Comparison of ENCODE assay signal across 8 mouse cellular contexts in the genomic region with DNA sequence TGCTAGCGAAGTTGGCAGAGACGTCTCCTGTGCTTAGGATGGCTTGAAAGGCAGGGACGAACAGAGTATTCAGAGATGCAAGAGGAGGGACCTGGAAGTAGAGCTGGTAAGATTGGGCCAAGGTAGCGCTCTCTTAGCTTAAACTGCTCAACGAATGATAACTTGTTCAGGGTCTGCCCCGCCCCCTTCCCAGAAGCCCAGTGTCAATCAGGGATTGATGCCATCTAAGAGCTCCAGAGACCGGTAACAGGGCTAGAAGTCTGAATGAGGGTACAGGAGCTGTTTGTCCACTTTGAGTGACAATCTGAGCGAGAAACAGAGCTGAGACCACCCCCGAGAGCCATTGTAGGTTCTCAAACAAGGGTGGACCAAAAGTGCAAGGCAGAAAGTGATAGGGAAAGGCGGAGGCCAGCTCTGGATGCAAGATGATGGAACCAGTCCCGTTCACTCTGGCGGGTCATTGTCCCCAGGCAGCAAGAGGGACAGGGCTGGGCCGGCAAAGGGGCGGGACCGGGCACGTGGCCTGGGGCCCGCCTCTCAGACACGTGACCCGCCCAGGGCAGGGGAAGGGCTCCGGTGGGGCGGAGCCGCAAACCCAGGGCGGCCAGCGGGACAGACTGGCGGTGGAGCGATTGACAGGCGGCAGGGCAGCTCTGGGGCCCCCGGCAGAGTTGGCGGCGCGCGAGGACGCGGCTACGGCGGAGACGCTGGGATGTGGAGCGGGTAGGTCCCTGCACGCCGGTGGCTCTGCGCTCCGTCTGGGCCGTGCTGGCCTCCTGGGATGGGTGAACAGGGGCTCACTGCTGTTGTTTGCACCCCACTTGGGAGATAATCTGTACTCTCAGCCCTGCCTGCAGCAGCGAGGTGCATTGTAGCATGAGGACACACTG. TPM values are rescaled to one million over a fixed set of nuclear protein-coding genes. Genes with fewer than 3 reads are reported as not detected.
A peak's percentile ranks its signal among the peaks of the same experiment; 100 is the strongest.
DNase-seq lines count a peak whose midpoint lies in the region; ATAC-seq and TF ChIP-seq lines count a peak whose summit lies in the region.

No protein-coding gene starts in this region.

- peaks cover 21% of the 10 kb centered on the region for H3K4me1 ChIP-seq in hindbrain, embryonic 16.5 days (ENCODE audit: control insufficient read depth, insufficient read depth, low read depth, low read length)

- ATAC-seq in hindbrain, embryonic 16.5 days = peak; percentile 96
- ATAC-seq in megakaryocyte, adult 5-6 weeks (ENCODE audit: poor library complexity, severe bottlenecking) = peak; percentile 91

- peak overlapping the region; percentile 87 for H3K27ac ChIP-seq in gastrocnemius, adult 2 months
- H3K27ac ChIP-seq in hindbrain, embryonic 16.5 days (ENCODE audit: low read depth, low read length) = peak overlapping the region; percentile 56

- intact Hi-C loops in gastrocnemius, adult 2 months (cut with DNase I) = no loop called here

- DNase-seq in ZHBTc4 (ENCODE audit: low read depth, low spot score) = peak; percentile 80
- peak; percentile 63 to 79 for DNase-seq in cerebellum, postnatal 4 days (ENCODE audit: low spot score in 2 of 2)
- peak; percentile 97 for DNase-seq in gastrocnemius, adult 2 months
- peak; percentile 57 to 73 for DNase-seq in left cerebral cortex, adult 8-10 months (ENCODE audit: low spot score in 2 of 2)
- DNase-seq in right cerebral cortex, adult 18-20 months = peak; percentile 84
- DNase-seq in urinary bladder, adult 2 months (ENCODE audit: low spot score) = peak; percentile 80

- H3K4me3 ChIP-seq in gastrocnemius, adult 2 months = peak overlapping the region; percentile 77
- H3K4me3 ChIP-seq in hindbrain, embryonic 16.5 days (ENCODE audit: low read length) = peak overlapping the region; percentile 70

- no peaks in the 10 kb centered on the region for H3K36me3 ChIP-seq in hindbrain, embryonic 16.5 days (ENCODE audit: control insufficient read depth, insufficient read depth, low read length)

- no peaks in the 10 kb centered on the region for H3K9me3 ChIP-seq in hindbrain, embryonic 16.5 days (ENCODE audit: control insufficient read depth, low read length)

- TF ChIP-seq CTCF in gastrocnemius, adult 2 months (IDR thresholded peaks at IDR 0.05) = no peak

- H3K27me3 ChIP-seq in hindbrain, embryonic 16.5 days (replicated peaks; ENCODE audit: control insufficient read depth, insufficient read depth, low read length) = no peaks in the 10 kb centered on the region

- peak overlapping the region; percentile 79 for H3K9ac ChIP-seq in hindbrain, embryonic 16.5 days (ENCODE audit: low read depth, low read length)

- WGBS in hindbrain, embryonic 16.5 days = 6% methylated on average over 33 of the region's 44 CpGs

- peak overlapping the region; percentile 98 for H3K4me2 ChIP-seq in hindbrain, embryonic 16.5 days (ENCODE audit: low read length)

RNA-seq across cellular contexts. Expression of a gene that starts 16.4 kb away (rescaled TPM):
- total RNA-seq in gastrocnemius, adult 2 months (2021) = 1 to 10 TPM; 4.0 to 4.7 TPM
- polyA plus RNA-seq in hindbrain, embryonic 16.5 days (2015; fragmentation: Nextera tagmentation; extraction: Ambion mirVana) = 22.1 and 25.6 TPM in 2 replicates
- total RNA-seq in left cerebral cortex, adult 8-10 months (2022) = 10 to 100 TPM in 2 of 4 experiments, 1 to 10 TPM in 2; 9.2 to 12.7 (median 11.1) TPM
- 3.1 and 5.6 TPM in 2 replicates for total RNA-seq in megakaryocyte, adult 5-6 weeks (2015)
- 7.1 and 11.8 TPM in 2 replicates for total RNA-seq in megakaryocyte, adult 5-6 weeks (2017)
- 22.0 and 23.6 TPM in 2 replicates for polyA plus RNA-seq in urinary bladder, adult 2 months (2012; rRNA removed)

RNA-seq across cellular contexts. Expression of a gene that starts 16.4 kb away (rescaled TPM):
- total RNA-seq in gastrocnemius, adult 2 months (2021) = under 1 TPM; 0.28 to 0.46 TPM
- 2.5 and 3.2 TPM in 2 replicates for polyA plus RNA-seq in hindbrain, embryonic 16.5 days (2015; fragmentation: Nextera tagmentation; extraction: Ambion mirVana)
- 1 to 10 TPM; 1.1 to 2.3 (median 1.2) TPM for total RNA-seq in left cerebral cortex, adult 8-10 months (2022)
- total RNA-seq in megakaryocyte, adult 5-6 weeks (2015) = not detected in 2 replicates
- not detected in 2 replicates for total RNA-seq in megakaryocyte, adult 5-6 weeks (2017)
- polyA plus RNA-seq in urinary bladder, adult 2 months (2012; rRNA removed) = 3.8 and 4.2 TPM in 2 replicates

RNA-seq across cellular contexts. Expression of a gene that starts 23.5 kb away (rescaled TPM):
- 1 to 10 TPM; 2.2 to 2.3 TPM for total RNA-seq in gastrocnemius, adult 2 months (2021)
- 39.7 and 42.1 TPM in 2 replicates for polyA plus RNA-seq in hindbrain, embryonic 16.5 days (2015; fragmentation: Nextera tagmentation; extraction: Ambion mirVana)
- 10 to 100 TPM; 25.9 to 28.5 (median 27.1) TPM for total RNA-seq in left cerebral cortex, adult 8-10 months (2022)
- 0.76 and 0.91 TPM in 2 replicates for total RNA-seq in megakaryocyte, adult 5-6 weeks (2015)
- total RNA-seq in megakaryocyte, adult 5-6 weeks (2017) = 1.8 and 1.9 TPM in 2 replicates
- 38.6 and 41.9 TPM in 2 replicates for polyA plus RNA-seq in urinary bladder, adult 2 months (2012; rRNA removed)

RNA-seq across cellular contexts. Expression of a gene that starts 37.5 kb away (rescaled TPM):
- 1,000 to 10,000 TPM; 2,168 to 2,432 TPM for total RNA-seq in gastrocnemius, adult 2 months (2021)
- 1,751 and 1,961 TPM in 2 replicates for polyA plus RNA-seq in hindbrain, embryonic 16.5 days (2015; fragmentation: Nextera tagmentation; extraction: Ambion mirVana)
- 1,000 to 10,000 TPM; 2,793 to 3,196 (median 2,896) TPM for total RNA-seq in left cerebral cortex, adult 8-10 months (2022)
- total RNA-seq in megakaryocyte, adult 5-6 weeks (2015) = 1,271 and 1,296 TPM in 2 replicates
- 513 and 615 TPM in 2 replicates for total RNA-seq in megakaryocyte, adult 5-6 weeks (2017)
- polyA plus RNA-seq in urinary bladder, adult 2 months (2012; rRNA removed) = 2,402 and 3,491 TPM in 2 replicates

Comparison
In these comparisons a context has a peak if more than half of its experiments do, and no peak if none do; other contexts are left out.
1. Peak in every context shown above with its lines: DNase-seq, ATAC-seq, H3K4me3 ChIP-seq and H3K27ac ChIP-seq.
2. RNA of a gene that starts 23.5 kb away (total RNA-seq): 25.9 to 28.5 TPM in left cerebral cortex, adult 8-10 months; 2.2 to 2.3 TPM in gastrocnemius, adult 2 months and 0.76 to 1.9 TPM in megakaryocyte, adult 5-6 weeks; every median in the first group is over 4 times any median in the second.